Mouse (Mus musculus) CD4-positive, CD25-positive, alpha-beta regulatory T cell, adult 2 months (primary cell): ENCODE measurements around the gene Prcc.

ENCODE experiments used
- DNase-seq: peaks from one replicate; pipeline ENCODE4 v3.0.0-alpha.2; 2012; ENCODE audit warnings: low read depth, low spot score

The Prcc gene

GRCm38 (mm10) chr3:87885281-87886003 lies at the start of gene Prcc:
Gene Prcc (minus strand): TSS chr3:87885608.
- DNase-seq = peak; percentile 98

- DNase-seq = no peak
Observed at GRCm38 (mm10) chr3:87935201-87935600, 49.8 kb upstream of the Prcc start.

GRCm38 (mm10) chr3:87934501-87934900 lies 49.1 kb upstream of the Prcc start:
- DNase-seq = no peak

- no peak for DNase-seq
Observed at GRCm38 (mm10) chr3:87934026-87934425, 48.6 kb upstream of the Prcc start.

GRCm38 (mm10) chr3:87930078-87930795 lies 44.8 kb upstream of the Prcc start, which contains the start of the genes Isg20l2 and Rrnad1:
Gene Isg20l2 (plus strand): TSS chr3:87930314.
Gene Rrnad1 (minus strand): TSS chr3:87930717.
- DNase-seq = peak; percentile 98

GRCm38 (mm10) chr3:87929341-87930077 lies 44.1 kb upstream of the Prcc start:
- no peak for DNase-seq

- no peak for DNase-seq
Observed at GRCm38 (mm10) chr3:87927452-87927851, 42.0 kb upstream of the Prcc start.

- no peak for DNase-seq
Observed at GRCm38 (mm10) chr3:87924996-87925395, 39.6 kb upstream of the Prcc start.

GRCm38 (mm10) chr3:87920270-87920943 lies 35.0 kb upstream of the Prcc start:
- no peak for DNase-seq

GRCm38 (mm10) chr3:87919336-87920108 lies 34.1 kb upstream of the Prcc start, which contains the start of gene Mrpl24:
Gene Mrpl24 (plus strand): TSS chr3:87919506.
- DNase-seq = peak; percentile 84

- DNase-seq = no peak
Observed at GRCm38 (mm10) chr3:87918551-87918950, 33.1 kb upstream of the Prcc start.

GRCm38 (mm10) chr3:87916990-87917389 lies 31.6 kb upstream of the Prcc start:
- no peak for DNase-seq

GRCm38 (mm10) chr3:87913891-87914290 lies 28.5 kb upstream of the Prcc start:
- DNase-seq = no peak

GRCm38 (mm10) chr3:87913491-87913890 lies 28.1 kb upstream of the Prcc start:
- no peak for DNase-seq

- DNase-seq = peak; percentile 48
Observed at GRCm38 (mm10) chr3:87910573-87911141, 25.2 kb upstream of the Prcc start.

GRCm38 (mm10) chr3:87909874-87910273 lies 24.5 kb upstream of the Prcc start:
- DNase-seq = no peak

- DNase-seq = no peak
Observed at GRCm38 (mm10) chr3:87909381-87909780, 24.0 kb upstream of the Prcc start.

GRCm38 (mm10) chr3:87907906-87908305 lies 22.5 kb upstream of the Prcc start:
- DNase-seq = no peak

- DNase-seq = peak; percentile 39
Observed at GRCm38 (mm10) chr3:87906981-87907857, 21.8 kb upstream of the Prcc start.
